Mouse (Mus musculus) adrenal gland (tissue): ENCODE data around the gene Snrnp200.
"Not testable (repeated sequence)": the region's sequence is repeated elsewhere in the genome, so short reads cannot be mapped to it uniquely, and the experiment has no call there.

Source experiments
- intact Hi-C: fragments of 180-260 bp; cut with DNase I; formaldehyde crosslinking; loops from one replicate; pipeline ENCODE4 v1.15.1; 2025

Snrnp200 gene

GRCm38 (mm10) chr2:127251880-127252527 lies 43.8 kb downstream of the Snrnp200 start:
- intact Hi-C loops: loop anchor here (5.0 kb wide), 1 partner anchor 90 kb away; no protein-coding TSS in a partner anchor

DNA sequence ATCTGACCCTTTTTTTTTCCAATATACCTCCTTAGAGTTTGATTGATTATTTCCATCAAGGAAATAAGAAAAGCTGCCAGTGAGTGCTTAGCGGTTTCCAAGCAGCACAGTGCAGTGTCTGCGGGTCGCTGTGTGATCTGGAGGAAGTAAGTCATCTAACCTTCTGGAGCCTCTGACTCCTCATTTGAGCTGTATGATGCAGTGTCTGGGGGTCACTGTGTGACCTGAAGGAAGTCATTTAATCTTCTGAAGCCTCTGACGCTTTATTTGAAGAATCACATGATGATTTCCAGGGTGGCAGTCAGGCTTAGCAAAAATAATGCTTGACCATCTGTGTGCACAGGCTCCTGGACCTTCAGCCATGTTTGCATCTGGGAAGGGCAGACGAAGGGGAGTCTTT lies 44.6 kb downstream of the Snrnp200 start:
- intact Hi-C loops: loop anchor here (5.0 kb wide), 1 partner anchor 90 kb away; no protein-coding TSS in a partner anchor

GRCm38 (mm10) chr2:127254604-127255134 lies 46.5 kb downstream of the Snrnp200 start:
- intact Hi-C loops: loop anchor here (5.0 kb wide), 1 partner anchor 88 kb away; no protein-coding TSS in a partner anchor

DNA sequence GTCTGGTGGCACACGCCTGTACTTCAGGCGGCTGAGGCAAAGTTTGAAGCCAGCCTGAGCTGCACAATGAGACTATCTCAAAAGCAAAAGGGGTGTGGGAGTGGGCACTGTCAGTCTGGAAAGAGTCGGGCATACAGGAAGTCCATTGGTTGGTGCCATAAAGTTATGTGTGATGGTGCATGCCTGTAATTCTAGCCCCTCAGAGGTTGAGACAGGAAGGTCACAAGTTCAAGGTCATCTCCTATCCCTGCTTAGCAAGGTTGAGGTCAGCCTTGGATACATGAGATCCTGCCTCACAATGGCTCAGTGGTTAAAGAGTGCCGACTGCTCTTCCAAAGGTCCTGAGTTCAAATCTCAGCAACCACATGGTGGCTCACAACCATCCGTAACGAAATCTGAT lies 47.1 kb downstream of the Snrnp200 start:
- intact Hi-C loops: no loop called here

DNA sequence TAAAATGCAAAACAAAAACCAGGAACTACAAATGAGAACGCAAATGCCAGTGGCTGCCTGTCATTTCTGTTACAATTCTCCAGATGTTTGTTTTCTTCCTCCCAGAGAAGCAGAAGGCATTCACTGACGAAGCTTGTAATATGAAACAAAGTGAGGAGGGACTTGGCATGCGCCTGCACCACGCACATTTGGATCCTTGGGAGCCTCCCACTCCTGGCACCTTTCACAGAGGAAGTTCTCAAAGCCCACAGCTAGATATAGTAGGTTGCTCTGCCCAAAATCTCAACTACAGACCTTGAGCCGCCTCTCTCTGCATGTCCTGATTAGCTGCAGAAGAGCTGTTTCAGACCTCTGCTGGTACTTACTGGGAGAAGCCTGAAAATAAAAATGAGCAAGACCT lies 51.2 kb downstream of the Snrnp200 start:
- intact Hi-C loops: no loop called here

GRCm38 (mm10) chr2:127262480-127262879 lies 54.3 kb downstream of the Snrnp200 start:
- intact Hi-C loops: no loop called here

GRCm38 (mm10) chr2:127267854-127268253 lies 59.7 kb downstream of the Snrnp200 start:
- intact Hi-C loops: no loop called here

GRCm38 (mm10) chr2:127269491-127270299 lies 61.5 kb downstream of the Snrnp200 start, which contains the start of gene Stard7:
Gene Stard7 (plus strand): TSS chr2:127270218.
- intact Hi-C loops: no loop called here

- intact Hi-C loops: no loop called here
These were observed 62.3 kb downstream of the Snrnp200 start for GRCm38 (mm10) chr2:127270300-127271041.

- intact Hi-C loops: no loop called here
These were observed 62.9 kb downstream of the Snrnp200 start for GRCm38 (mm10) chr2:127271042-127271515.

GRCm38 (mm10) chr2:127272049-127272448 lies 63.9 kb downstream of the Snrnp200 start:
- intact Hi-C loops: not testable (repeated sequence)

GRCm38 (mm10) chr2:127272806-127273205 lies 64.6 kb downstream of the Snrnp200 start:
- intact Hi-C loops: no loop called here

DNA sequence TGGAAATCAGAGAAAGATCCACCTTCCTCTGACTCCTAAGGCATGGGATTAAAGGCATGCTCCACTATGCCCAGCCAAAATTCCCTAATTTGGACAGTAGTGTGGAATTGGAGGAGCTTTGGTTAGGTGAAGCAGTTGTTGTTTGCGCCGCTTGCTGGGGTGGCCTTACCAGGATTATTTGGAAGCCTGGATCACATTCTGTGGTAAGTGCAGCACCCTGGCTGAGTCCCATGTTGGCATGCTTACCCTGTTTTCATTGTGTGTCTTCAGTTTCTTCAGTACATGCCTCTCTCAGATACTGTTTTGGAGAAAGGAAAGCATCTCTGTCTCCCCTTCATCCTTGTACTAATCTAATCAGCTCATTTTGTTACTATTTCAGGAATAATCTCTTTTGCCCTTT lies 66.4 kb downstream of the Snrnp200 start:
- intact Hi-C loops: no loop called here

- intact Hi-C loops: no loop called here
These were observed 67.5 kb downstream of the Snrnp200 start for GRCm38 (mm10) chr2:127275551-127276320.

DNA sequence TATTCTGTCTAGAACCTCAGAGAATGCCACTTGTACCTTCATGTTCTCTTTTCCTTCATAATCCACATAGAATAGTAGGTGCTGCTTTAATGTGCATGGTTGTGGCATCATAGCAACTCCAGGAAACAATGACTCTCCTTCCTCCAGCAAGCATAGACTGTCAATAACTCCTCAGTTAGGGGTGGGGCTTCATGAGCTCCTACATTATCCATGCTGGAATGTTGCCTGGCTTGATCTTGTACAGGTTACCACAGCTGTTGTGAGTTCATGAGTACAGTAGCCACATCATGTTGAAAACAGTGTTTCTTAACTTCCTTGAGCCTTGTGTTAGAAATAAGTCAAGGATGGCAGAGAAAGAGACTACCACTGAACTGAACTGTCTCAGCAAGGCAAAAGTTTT lies 70.0 kb downstream of the Snrnp200 start:
- intact Hi-C loops: no loop called here
